Mouse (Mus musculus): Measurements from ENCODE around the gene Rfx5.
A peak's percentile ranks its signal among the peaks of the same experiment; 100 is the strongest.
"Not testable (repeated sequence)": the region's sequence is repeated elsewhere in the genome, so short reads cannot be mapped to it uniquely, and the experiment has no call there.

Gene Rfx5

GRCm38 (mm10) chr3:94936147-94936546 is 17.7 kb upstream of the Rfx5 start:
- not testable (repeated sequence) for DNase-seq (ENCODE audit: low spot score)

GRCm38 (mm10) chr3:94937194-94937593 is 16.7 kb upstream of the Rfx5 start:
- not testable (repeated sequence) for DNase-seq (ENCODE audit: low spot score)

GRCm38 (mm10) chr3:94940033-94940432 is 13.8 kb upstream of the Rfx5 start:
- not testable (repeated sequence) for DNase-seq (ENCODE audit: low spot score)

- DNase-seq (ENCODE audit: low spot score) = not testable (repeated sequence)
Observed at GRCm38 (mm10) chr3:94942211-94942967, 11.5 kb upstream of the Rfx5 start.

GRCm38 (mm10) chr3:94943706-94944105 is 10.2 kb upstream of the Rfx5 start:
- DNase-seq (ENCODE audit: low spot score) = not testable (repeated sequence)

- DNase-seq (ENCODE audit: low spot score) = no peak
Observed at GRCm38 (mm10) chr3:94948066-94948614, 5.7 kb upstream of the Rfx5 start.

- no peak for DNase-seq (ENCODE audit: low spot score)
Observed at GRCm38 (mm10) chr3:94949645-94950044, 4.2 kb upstream of the Rfx5 start.

- DNase-seq (ENCODE audit: low spot score) = no peak
Observed at GRCm38 (mm10) chr3:94952806-94953205, 1.1 kb upstream of the Rfx5 start.

- DNase-seq (ENCODE audit: low spot score) = no peak
Observed at GRCm38 (mm10) chr3:94953384-94953763, 501 bp upstream of the Rfx5 start.

- no peak for DNase-seq (ENCODE audit: low spot score)
Observed at GRCm38 (mm10) chr3:94958295-94958694, 4.4 kb downstream of the Rfx5 start.

- no peak for DNase-seq (ENCODE audit: low spot score)
Observed at GRCm38 (mm10) chr3:94959871-94960270, 6.0 kb downstream of the Rfx5 start.

GRCm38 (mm10) chr3:94960322-94960721 is 6.4 kb downstream of the Rfx5 start:
- no peak for DNase-seq (ENCODE audit: low spot score)

GRCm38 (mm10) chr3:94964989-94965388 is 11.1 kb downstream of the Rfx5 start:
- no peak for DNase-seq (ENCODE audit: low spot score)

- no peak for DNase-seq (ENCODE audit: low spot score)
Observed at GRCm38 (mm10) chr3:94965878-94966277, 12.0 kb downstream of the Rfx5 start.

- no peak for DNase-seq (ENCODE audit: low spot score)
Observed at GRCm38 (mm10) chr3:94972552-94972951, 18.7 kb downstream of the Rfx5 start.

GRCm38 (mm10) chr3:94973620-94974019 is 19.7 kb downstream of the Rfx5 start:
- no peak for DNase-seq (ENCODE audit: low spot score)

GRCm38 (mm10) chr3:94974026-94974527 is 20.2 kb downstream of the Rfx5 start:
- no peak for DNase-seq (ENCODE audit: low spot score)

GRCm38 (mm10) chr3:94974528-94975422 is 20.9 kb downstream of the Rfx5 start, which contains the start of gene Pi4kb:
TSS of gene Pi4kb (plus strand) at chr3:94974731.
- peak; percentile 78 for DNase-seq (ENCODE audit: low spot score)

- DNase-seq (ENCODE audit: low spot score) = no peak
Observed at GRCm38 (mm10) chr3:94984312-94984711, 30.4 kb downstream of the Rfx5 start.

- no peak for DNase-seq (ENCODE audit: low spot score)
Observed at GRCm38 (mm10) chr3:94985513-94985912, 31.6 kb downstream of the Rfx5 start.

GRCm38 (mm10) chr3:94987578-94987977 is 33.7 kb downstream of the Rfx5 start:
- DNase-seq (ENCODE audit: low spot score) = peak; percentile 54

GRCm38 (mm10) chr3:94989159-94989761 is 35.4 kb downstream of the Rfx5 start:
- no peak for DNase-seq (ENCODE audit: low spot score)
